Mouse (Mus musculus) limb, embryonic 12.5 days (tissue): Measurements from ENCODE around the gene Tmem86a. TPM values are rescaled to one million over a fixed set of nuclear protein-coding genes. Genes with fewer than 3 reads are reported as not detected.

Experiments used
- ATAC-seq: fragments of 200-750 bp; cut with Nextera tagmentation; 2 replicates; pipeline ENCODE4 v1.8.0; 2017; ENCODE audit warnings: low read depth, moderate TSS enrichment; ENCODE audit not compliant: insufficient number of reproducible peaks, insufficient read depth, low FRiP score, low TSS enrichment
- H3K27ac ChIP-seq: fragments of 300-500 bp; sonication (generic); 2 replicates; pipeline ENCODE4 v1.5.1; 2016; ENCODE audit warnings: mild to moderate bottlenecking, moderate library complexity
- H3K27me3 ChIP-seq: fragments of 300-500 bp; sonication (generic); 2 replicates; pipeline ENCODE4 v1.6.1; 2016; ENCODE audit warnings: mild to moderate bottlenecking, moderate library complexity
- H3K36me3 ChIP-seq: fragments of 300-500 bp; sonication (generic); 2 replicates; pipeline ENCODE4 v1.6.1; 2016; ENCODE audit warnings: mild to moderate bottlenecking, moderate library complexity
- H3K4me1 ChIP-seq: fragments of 300-500 bp; sonication (generic); replicated peaks from 2 replicates; pipeline ENCODE4 v1.6.1; 2016
- H3K4me2 ChIP-seq: fragments of 300-500 bp; sonication (generic); 2 replicates; pipeline ENCODE4 v1.6.1; 2016; ENCODE audit warnings: mild to moderate bottlenecking, moderate library complexity
- H3K4me3 ChIP-seq: fragments of 300-500 bp; sonication (generic); replicated peaks from 2 replicates; pipeline ENCODE4 v1.5.1; 2016; ENCODE audit warnings: mild to moderate bottlenecking
- H3K9ac ChIP-seq: fragments of 300-500 bp; sonication (generic); replicated peaks from 2 replicates; pipeline ENCODE4 v1.6.1; 2016; ENCODE audit warnings: mild to moderate bottlenecking, moderate library complexity
- H3K9me3 ChIP-seq: fragments of 300-500 bp; sonication (generic); 2 replicates; pipeline ENCODE4 v1.6.1; 2016; ENCODE audit warnings: mild to moderate bottlenecking, moderate library complexity
- WGBS: fragments of 180-500 bp; shearing (Covaris S2); methylation state at CpG from one replicate; pipeline ENCODE4 v1.1.7; 2016; 5-methylcytosine and 5-hydroxymethylcytosine counted together
- polyA plus RNA-seq: library from polyadenylated mRNA; unstranded; fragments of >200 nt; fragmentation: Nextera tagmentation; extraction: Ambion mirVana; gene quantifications from 2 replicates; pipeline ENCODE4 v1.2.1, GENCODE M21; 2016

Tmem86a gene
- polyA plus RNA-seq, 1 experiment from 2014 or later: 19.4 TPM

DNA sequence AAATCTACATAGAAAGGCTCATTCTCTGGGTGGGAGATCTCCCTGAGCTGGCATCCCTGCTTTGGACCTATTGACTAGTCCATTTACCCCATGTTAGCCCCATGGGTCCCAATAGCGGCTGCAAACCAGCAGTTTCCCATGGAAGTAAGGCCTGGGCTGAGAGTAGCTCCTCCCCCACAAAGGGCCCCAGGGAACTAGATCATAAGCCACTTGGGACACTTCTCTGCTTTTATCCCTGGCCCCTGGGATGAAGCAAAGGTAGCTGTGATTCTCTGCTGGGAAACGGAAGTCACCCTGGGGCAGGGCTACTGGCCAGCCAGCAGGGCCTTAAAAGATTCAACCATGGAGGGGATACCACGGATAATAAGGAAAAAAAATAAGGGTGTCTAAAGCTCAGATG is 26.3 kb downstream of the Tmem86a start:
- Histone ChIP-seq H3K9me3 (no peaks in the 10 kb centered on the region), H3K4me2 (no peak overlapping the region), H3K4me3 (no peak overlapping the region), H3K36me3 (no peaks in the 10 kb centered on the region), H3K27me3 (no peaks in the 10 kb centered on the region), H3K4me1 (peaks cover 18% of the 10 kb centered on the region), H3K9ac (no peak overlapping the region), H3K27ac (no peak overlapping the region)
- ATAC-seq: no peak
- WGBS: 62% methylated on average over 3 of the region's 3 CpGs

GRCm38 (mm10) chr7:47077451-47077850 is 27.1 kb downstream of the Tmem86a start:
- ATAC-seq: no peak
- Histone ChIP-seq H3K27me3 (no peaks in the 10 kb centered on the region), H3K4me3 (no peak overlapping the region), H3K9ac (no peak overlapping the region), H3K4me1 (peaks cover 18% of the 10 kb centered on the region), H3K4me2 (no peak overlapping the region), H3K36me3 (no peaks in the 10 kb centered on the region), H3K9me3 (no peaks in the 10 kb centered on the region), H3K27ac (no peak overlapping the region)
- WGBS: 73% methylated on average over 8 of the region's 8 CpGs

DNA sequence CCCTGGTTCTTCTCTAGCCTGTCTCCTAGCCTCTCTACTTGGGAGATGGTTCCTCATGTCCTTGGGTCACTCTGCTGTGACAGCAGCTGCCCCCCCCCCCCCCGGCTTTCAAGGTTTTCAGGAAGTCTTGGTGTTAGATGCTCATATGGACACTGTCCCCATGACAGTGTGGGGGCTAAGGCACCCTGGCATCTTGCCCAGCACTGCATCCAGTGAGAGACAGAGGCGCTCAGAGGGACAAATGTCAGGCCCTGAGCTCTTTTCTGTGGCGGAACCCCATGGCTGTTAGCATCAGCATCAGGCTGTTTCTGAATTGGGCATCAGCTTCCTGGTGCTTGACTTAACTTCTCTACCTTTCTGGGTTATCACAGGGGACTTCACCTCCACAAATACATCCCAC is 30.5 kb downstream of the Tmem86a start:
- Histone ChIP-seq H3K36me3 (no peaks in the 10 kb centered on the region), H3K4me2 (no peak overlapping the region), H3K4me1 (no peaks in the 10 kb centered on the region), H3K27me3 (no peaks in the 10 kb centered on the region), H3K4me3 (no peak overlapping the region), H3K9me3 (no peaks in the 10 kb centered on the region), H3K9ac (no peak overlapping the region; the same call in 1 of the 2 replicates), H3K27ac (no peak overlapping the region)
- 78% methylated on average over 3 of the region's 3 CpGs for WGBS
- no peak for ATAC-seq

- no peak for ATAC-seq
- H3K9ac ChIP-seq: no peak overlapping the region; the same call in 1 of the 2 replicates
- no peak overlapping the region for H3K4me2 ChIP-seq
- no peak overlapping the region for H3K4me3 ChIP-seq
- H3K9me3 ChIP-seq: no peaks in the 10 kb centered on the region
- H3K27me3 ChIP-seq: no peaks in the 10 kb centered on the region
- H3K27ac ChIP-seq: no peak overlapping the region
- 50% methylated on average over 6 of the region's 6 CpGs for WGBS
- no peaks in the 10 kb centered on the region for H3K36me3 ChIP-seq
- no peaks in the 10 kb centered on the region for H3K4me1 ChIP-seq
Observed at GRCm38 (mm10) chr7:47081277-47081676, 30.9 kb downstream of the Tmem86a start.

GRCm38 (mm10) chr7:47085075-47085474 is 34.7 kb downstream of the Tmem86a start:
- no peaks in the 10 kb centered on the region for H3K27me3 ChIP-seq
- H3K4me1 ChIP-seq: no peaks in the 10 kb centered on the region
- no peaks in the 10 kb centered on the region for H3K9me3 ChIP-seq
- no peak overlapping the region for H3K27ac ChIP-seq
- no peak overlapping the region; the same call in 1 of the 2 replicates for H3K9ac ChIP-seq
- H3K36me3 ChIP-seq: no peaks in the 10 kb centered on the region
- ATAC-seq: no peak
- no peak overlapping the region for H3K4me3 ChIP-seq
- WGBS: 79% methylated on average over 1 of the region's 1 CpGs
- H3K4me2 ChIP-seq: no peak overlapping the region

- Histone ChIP-seq H3K27ac (no peak overlapping the region), H3K36me3 (no peaks in the 10 kb centered on the region), H3K4me2 (no peak overlapping the region), H3K9ac (no peak overlapping the region), H3K9me3 (no peaks in the 10 kb centered on the region), H3K4me3 (no peak overlapping the region), H3K27me3 (no peaks in the 10 kb centered on the region), H3K4me1 (no peaks in the 10 kb centered on the region)
- 87% methylated on average over 5 of the region's 5 CpGs for WGBS
- no peak for ATAC-seq
Observed at GRCm38 (mm10) chr7:47093935-47094334, 43.5 kb downstream of the Tmem86a start.

- H3K4me1 ChIP-seq: no peaks in the 10 kb centered on the region
- 69% methylated on average over 2 of the region's 2 CpGs for WGBS
- H3K4me2 ChIP-seq: no peak overlapping the region
- H3K27ac ChIP-seq: no peak overlapping the region
- H3K4me3 ChIP-seq: no peak overlapping the region
- no peak for ATAC-seq
- H3K9ac ChIP-seq: no peak overlapping the region
- H3K9me3 ChIP-seq: no peaks in the 10 kb centered on the region
- H3K27me3 ChIP-seq: no peaks in the 10 kb centered on the region; the same call in 1 of the 2 replicates
- no peaks in the 10 kb centered on the region for H3K36me3 ChIP-seq
Observed at GRCm38 (mm10) chr7:47094969-47095368, 44.6 kb downstream of the Tmem86a start.

DNA sequence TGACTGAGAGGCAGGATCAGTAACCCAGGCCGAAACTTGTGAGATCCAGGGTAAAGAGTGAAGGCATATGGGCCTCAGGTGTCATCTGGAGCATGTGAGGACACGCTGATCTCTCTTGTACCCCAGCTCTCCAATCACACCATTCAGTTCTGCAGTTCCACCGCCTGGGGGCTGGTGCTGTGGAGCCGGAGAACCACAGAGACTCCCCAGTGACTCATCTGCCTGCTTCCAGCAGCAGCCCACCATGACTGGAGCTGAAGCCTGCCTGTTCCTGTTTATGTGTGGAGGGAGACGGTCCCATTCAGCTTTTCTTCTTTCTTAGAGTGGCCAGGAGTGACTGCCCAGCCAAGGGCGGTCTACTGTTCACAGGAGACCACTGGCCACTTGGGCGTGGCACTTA is 47.6 kb downstream of the Tmem86a start:
- no peak overlapping the region for H3K27ac ChIP-seq
- H3K36me3 ChIP-seq: no peaks in the 10 kb centered on the region
- no peaks in the 10 kb centered on the region for H3K4me1 ChIP-seq
- no peak for ATAC-seq
- H3K9ac ChIP-seq: no peak overlapping the region
- H3K9me3 ChIP-seq: no peaks in the 10 kb centered on the region
- H3K4me3 ChIP-seq: no peak overlapping the region
- H3K4me2 ChIP-seq: no peak overlapping the region
- no peaks in the 10 kb centered on the region; the same call in 1 of the 2 replicates for H3K27me3 ChIP-seq
- WGBS: 70% methylated on average over 7 of the region's 7 CpGs

DNA sequence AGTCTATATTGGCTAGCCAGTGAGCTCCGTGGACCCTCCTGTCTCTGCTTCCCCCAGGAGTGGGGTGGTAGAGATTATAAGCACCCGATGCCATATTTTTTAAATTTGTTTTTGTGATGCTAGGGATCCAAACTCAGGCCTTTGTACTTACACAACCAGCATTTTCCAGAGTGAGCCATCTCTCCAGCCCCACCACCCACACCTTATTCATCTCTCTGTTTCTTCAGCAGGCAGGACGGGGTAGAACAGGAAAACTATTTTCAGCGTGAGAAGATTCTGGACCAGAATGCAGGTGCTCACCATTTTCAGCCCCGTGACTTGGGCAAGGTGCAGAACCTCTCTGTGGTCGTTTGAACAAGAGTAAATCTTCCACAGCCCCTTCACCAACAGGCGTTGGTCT is 48.9 kb downstream of the Tmem86a start:
- Histone ChIP-seq H3K4me1 (no peaks in the 10 kb centered on the region), H3K4me3 (no peak overlapping the region), H3K9me3 (no peaks in the 10 kb centered on the region), H3K36me3 (no peaks in the 10 kb centered on the region), H3K27me3 (no peaks in the 10 kb centered on the region; the same call in 1 of the 2 replicates), H3K9ac (no peak overlapping the region), H3K27ac (no peak overlapping the region), H3K4me2 (no peak overlapping the region)
- WGBS: 83% methylated on average over 7 of the region's 7 CpGs
- ATAC-seq: no peak

DNA sequence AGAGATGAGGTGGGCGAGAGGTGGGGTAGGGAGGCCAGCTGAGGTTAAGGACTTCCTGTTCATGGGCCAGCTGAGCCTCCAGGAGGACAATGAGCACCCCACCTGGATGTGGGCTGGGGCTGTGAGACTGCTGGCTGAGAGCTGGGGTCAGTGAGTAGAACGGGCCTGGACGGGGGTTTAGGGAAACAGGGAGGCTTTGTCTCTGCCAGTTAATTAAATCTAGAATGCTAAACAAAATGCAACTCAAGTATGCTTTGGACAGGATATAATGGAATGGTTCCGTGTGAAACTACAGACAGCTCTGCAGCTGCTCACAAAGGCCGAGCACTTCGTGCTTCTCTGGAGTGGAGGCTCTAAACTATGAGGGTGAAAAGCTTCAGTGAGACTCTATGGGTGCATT is 50.2 kb downstream of the Tmem86a start:
- Histone ChIP-seq H3K4me1 (no peaks in the 10 kb centered on the region), H3K4me2 (no peak overlapping the region), H3K36me3 (no peaks in the 10 kb centered on the region), H3K27ac (no peak overlapping the region), H3K9ac (no peak overlapping the region), H3K4me3 (no peak overlapping the region), H3K9me3 (no peaks in the 10 kb centered on the region), H3K27me3 (no peaks in the 10 kb centered on the region; the same call in 1 of the 2 replicates)
- ATAC-seq: no peak
- 79% methylated on average over 6 of the region's 6 CpGs for WGBS

GRCm38 (mm10) chr7:47102970-47103369 is 52.6 kb downstream of the Tmem86a start:
- no peak overlapping the region for H3K27ac ChIP-seq
- no peaks in the 10 kb centered on the region for H3K9me3 ChIP-seq
- no peaks in the 10 kb centered on the region; the same call in 1 of the 2 replicates for H3K27me3 ChIP-seq
- H3K4me2 ChIP-seq: no peak overlapping the region
- H3K4me1 ChIP-seq: no peaks in the 10 kb centered on the region
- H3K4me3 ChIP-seq: no peak overlapping the region
- H3K36me3 ChIP-seq: no peaks in the 10 kb centered on the region
- no peak overlapping the region for H3K9ac ChIP-seq
- ATAC-seq: no peak
- 78% methylated on average over 2 of the region's 2 CpGs for WGBS

DNA sequence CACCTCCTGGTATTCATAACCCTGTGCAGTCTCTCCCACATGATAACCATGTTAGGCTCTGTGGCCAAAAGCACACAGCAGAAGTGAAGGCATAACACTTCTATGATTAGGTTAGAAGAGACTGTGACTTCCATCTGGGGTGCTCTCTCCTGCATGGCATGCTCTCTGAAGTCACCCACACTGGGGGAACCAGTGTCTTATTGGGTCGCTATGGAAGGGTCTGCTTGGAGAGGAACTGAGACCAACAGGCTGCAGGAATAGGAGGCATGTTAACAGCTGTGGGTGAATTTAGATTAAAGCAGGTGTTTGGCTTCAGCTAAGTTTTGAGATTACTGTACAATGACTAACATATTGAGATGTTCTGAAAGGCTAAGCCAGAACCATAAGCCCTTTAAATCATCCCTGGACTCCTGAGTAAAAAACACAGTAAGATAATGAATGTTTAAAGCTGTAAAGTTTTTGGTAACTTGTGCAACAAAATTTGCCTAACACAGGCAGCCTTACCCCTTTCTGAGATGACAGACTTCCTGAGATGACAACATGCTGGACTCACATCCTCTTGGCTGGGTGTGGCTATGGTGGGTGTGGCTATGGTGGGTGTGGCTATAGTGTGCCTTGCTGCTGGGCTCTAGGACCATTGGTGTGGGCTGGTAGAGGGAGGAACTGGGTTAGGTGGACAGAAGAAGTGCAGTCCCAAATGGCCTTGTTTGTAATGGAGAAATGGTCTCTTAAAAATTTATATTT is 53.4 kb downstream of the Tmem86a start:
- H3K4me3 ChIP-seq: no peak overlapping the region
- no peaks in the 10 kb centered on the region for H3K9me3 ChIP-seq
- H3K9ac ChIP-seq: no peak overlapping the region
- H3K4me1 ChIP-seq: no peaks in the 10 kb centered on the region
- H3K36me3 ChIP-seq: no peaks in the 10 kb centered on the region
- WGBS: 88% methylated on average over 1 of the region's 1 CpGs
- H3K27me3 ChIP-seq: no peaks in the 10 kb centered on the region; the same call in 1 of the 2 replicates
- ATAC-seq: no peak
- H3K27ac ChIP-seq: no peak overlapping the region
- H3K4me2 ChIP-seq: no peak overlapping the region
